Mouse (Mus musculus) erythroblast, embryonic 14.5 days (primary cell): Measurements from ENCODE around the gene Cox18.

Source experiments
- GATA1 ChIP-seq: IDR thresholded peaks from 2 replicates; pipeline ENCODE4 v1.6.1; 2012; ENCODE audit warnings: low read length, inconsistent platforms, mixed read lengths
- TAL1 ChIP-seq: IDR thresholded peaks from 3 replicates; pipeline ENCODE4 v1.6.1; 2012; ENCODE audit warnings: low read length, inconsistent platforms, mixed read lengths

- no peak for TF ChIP-seq GATA1
- no peak for TF ChIP-seq TAL1
These were observed 21.2 kb downstream of the Cox18 start for GRCm38 (mm10) chr5:90202447-90203117.
